Mouse (Mus musculus) embryonic facial prominence, embryonic 10.5 days (tissue): Measurements from ENCODE around the gene Scnm1. TPM values are rescaled to one million over a fixed set of nuclear protein-coding genes. Genes with fewer than 3 reads are reported as not detected.
"Not testable (repeated sequence)": the region's sequence is repeated elsewhere in the genome, so short reads cannot be mapped to it uniquely, and the experiment has no call there.

Experiments used
- DNase-seq: peaks from one replicate; pipeline ENCODE4 v3.0.0-alpha.2; 2017; ENCODE audit warnings: low spot score
- H3K27ac ChIP-seq: fragments of 300-500 bp; sonication (generic); replicated peaks from 2 replicates; pipeline ENCODE4 v1.5.1; 2016; ENCODE audit warnings: mild to moderate bottlenecking
- H3K27me3 ChIP-seq: fragments of 300-500 bp; sonication (generic); replicated peaks from 2 replicates; pipeline ENCODE4 v1.6.1; 2016; ENCODE audit warnings: low read depth, mild to moderate bottlenecking; ENCODE audit not compliant: poor library complexity, severe bottlenecking
- H3K36me3 ChIP-seq: fragments of 300-500 bp; sonication (generic); replicated peaks from 2 replicates; pipeline ENCODE4 v1.6.1; 2016; ENCODE audit warnings: mild to moderate bottlenecking, moderate library complexity
- H3K4me1 ChIP-seq: fragments of 300-500 bp; sonication (generic); 2 replicates; pipeline ENCODE4 v1.6.1; 2016
- H3K4me3 ChIP-seq: fragments of 300-500 bp; sonication (generic); 2 replicates; pipeline ENCODE4 v1.5.1; 2016; ENCODE audit warnings: mild to moderate bottlenecking, moderate library complexity
- H3K9me3 ChIP-seq: fragments of 300-500 bp; sonication (generic); 2 replicates; pipeline ENCODE4 v1.6.1; 2016; ENCODE audit warnings: mild to moderate bottlenecking
- WGBS: fragments of 180-500 bp; shearing (Covaris S2); methylation state at CpG from one replicate; pipeline ENCODE4 v1.1.7; 2016; 5-methylcytosine and 5-hydroxymethylcytosine counted together
- polyA plus RNA-seq: library from polyadenylated mRNA; unstranded; fragments of >200 nt; fragmentation: Nextera tagmentation; extraction: Ambion mirVana; gene quantifications from 2 replicates; pipeline ENCODE4 v1.2.1, GENCODE M21; 2016

The Scnm1 gene
- polyA plus RNA-seq, 1 experiment from 2014 or later = 81.0 TPM

DNA sequence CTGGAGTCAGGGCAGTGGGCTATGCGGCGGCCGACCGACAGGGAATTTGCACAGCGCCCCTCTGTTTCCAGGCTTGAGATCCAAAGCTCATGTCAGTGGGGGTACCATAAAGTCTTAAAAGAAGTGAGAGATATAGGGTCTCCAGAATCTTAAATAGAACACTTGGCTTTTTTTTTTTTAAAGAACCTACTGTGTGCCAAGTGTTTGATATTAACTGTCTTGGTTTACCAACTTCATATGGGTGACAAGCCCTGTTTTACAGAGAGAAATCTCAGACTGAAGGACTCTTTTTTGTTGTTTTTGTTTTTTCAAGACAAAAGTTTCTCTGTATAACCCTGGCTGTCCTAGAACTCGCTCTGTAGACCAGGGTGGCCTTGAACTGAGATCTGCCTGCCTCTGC, 7.0 kb upstream of the Scnm1 start:
- Histone ChIP-seq H3K27me3 (no peaks in the 10 kb centered on the region), H3K4me3 (0 out of 2 replicates have a peak overlapping the region, but pooled peaks have one; percentile 13), H3K27ac (no peak overlapping the region), H3K4me1 (peaks cover 7% of the 10 kb centered on the region; the same call in 1 of the 2 replicates), H3K36me3 (peaks cover 31% of the 10 kb centered on the region), H3K9me3 (no peaks in the 10 kb centered on the region)
- no peak for DNase-seq
- WGBS = 86% methylated on average over 6 of the region's 6 CpGs

DNA sequence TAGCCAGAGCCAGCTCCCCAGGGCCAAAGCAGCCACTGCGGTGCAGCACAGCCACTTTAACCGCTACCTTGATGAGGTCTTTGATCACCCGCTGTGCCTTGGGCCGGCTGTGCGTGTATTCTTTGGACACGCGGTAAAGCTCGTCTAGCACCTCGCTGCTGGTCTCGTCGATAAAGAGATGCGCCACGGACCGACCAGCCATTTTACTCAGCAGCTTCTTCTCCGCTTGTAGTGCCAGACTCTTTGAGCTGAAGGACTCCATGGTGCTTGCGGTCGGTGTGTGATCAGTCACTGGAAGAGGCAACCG, 6.4 kb upstream of the Scnm1 start:
- H3K27me3 ChIP-seq = no peaks in the 10 kb centered on the region
- peaks cover 13% of the 10 kb centered on the region for H3K4me1 ChIP-seq
- no peak for DNase-seq
- peaks cover 31% of the 10 kb centered on the region for H3K36me3 ChIP-seq
- no peaks in the 10 kb centered on the region for H3K9me3 ChIP-seq
- H3K27ac ChIP-seq = no peak overlapping the region
- H3K4me3 ChIP-seq = 0 out of 2 replicates have a peak overlapping the region, but pooled peaks have one; percentile 13
- WGBS = 66% methylated on average over 18 of the region's 18 CpGs

DNA sequence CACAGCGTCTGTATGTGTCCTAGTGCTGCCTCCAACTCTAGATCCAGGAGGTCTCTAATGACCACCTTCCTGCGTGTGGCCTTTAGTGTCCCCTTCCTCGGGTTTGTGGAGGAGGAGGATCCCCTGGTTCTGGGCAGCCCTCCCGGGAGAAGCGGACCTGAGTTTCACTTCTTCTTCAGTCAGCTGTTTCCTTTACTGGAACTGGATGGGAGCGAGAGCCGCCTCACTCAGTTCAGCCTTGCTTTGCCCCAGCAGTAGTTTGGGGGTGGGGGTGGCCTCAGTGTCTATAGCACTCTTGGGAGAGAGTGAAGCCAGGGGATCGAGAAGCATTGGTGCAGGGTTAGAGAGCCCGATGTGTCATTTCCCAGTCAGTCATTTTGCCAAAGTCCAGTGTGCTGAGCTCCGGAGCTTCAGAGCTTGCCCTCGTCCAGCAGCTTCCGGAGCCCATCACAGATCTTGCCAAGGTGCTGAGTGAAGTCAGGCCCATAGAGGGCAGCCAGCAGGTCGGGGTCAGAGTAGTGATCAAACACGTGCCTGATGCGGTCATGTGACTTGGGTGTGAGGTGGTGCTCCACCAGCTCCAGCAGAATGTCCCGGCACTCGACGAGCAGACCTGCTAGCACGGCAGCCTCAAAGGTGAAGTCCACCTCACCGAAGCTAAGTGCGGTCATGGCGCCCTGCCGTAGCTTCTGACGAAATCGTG, 5.9 kb upstream of the Scnm1 start:
- Histone ChIP-seq H3K27me3 (no peaks in the 10 kb centered on the region), H3K36me3 (peaks cover 31% of the 10 kb centered on the region), H3K9me3 (no peaks in the 10 kb centered on the region), H3K4me1 (peaks cover 18% of the 10 kb centered on the region), H3K27ac (no peak overlapping the region), H3K4me3 (no peak overlapping the region)
- WGBS = 72% methylated on average over 25 of the region's 25 CpGs
- DNase-seq = no peak

DNA sequence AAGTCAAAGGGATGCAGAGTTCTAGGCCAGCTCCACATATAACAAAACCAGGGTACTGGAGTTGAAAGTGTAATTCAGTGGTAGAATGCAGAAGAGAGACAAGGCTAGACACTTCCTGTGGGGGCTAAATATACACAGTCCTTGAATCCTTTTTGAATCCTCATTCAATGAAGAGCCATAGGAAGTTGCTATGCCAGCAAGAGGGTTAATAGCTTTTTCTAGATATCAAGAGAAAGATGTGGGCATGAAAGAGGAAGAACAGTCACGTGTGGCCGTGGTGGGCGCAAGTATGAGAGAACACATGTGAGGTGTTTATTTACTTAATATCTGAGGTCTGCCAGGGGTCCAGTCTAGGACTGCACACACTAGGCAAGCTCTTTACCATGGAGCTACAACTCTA, 2.5 kb upstream of the Scnm1 start:
- Histone ChIP-seq H3K27me3 (no peaks in the 10 kb centered on the region), H3K36me3 (peaks cover 41% of the 10 kb centered on the region), H3K4me3 (no peak overlapping the region), H3K27ac (no peak overlapping the region), H3K9me3 (no peaks in the 10 kb centered on the region), H3K4me1 (peaks cover 27% of the 10 kb centered on the region)
- 91% methylated on average over 3 of the region's 3 CpGs for WGBS
- no peak for DNase-seq

DNA sequence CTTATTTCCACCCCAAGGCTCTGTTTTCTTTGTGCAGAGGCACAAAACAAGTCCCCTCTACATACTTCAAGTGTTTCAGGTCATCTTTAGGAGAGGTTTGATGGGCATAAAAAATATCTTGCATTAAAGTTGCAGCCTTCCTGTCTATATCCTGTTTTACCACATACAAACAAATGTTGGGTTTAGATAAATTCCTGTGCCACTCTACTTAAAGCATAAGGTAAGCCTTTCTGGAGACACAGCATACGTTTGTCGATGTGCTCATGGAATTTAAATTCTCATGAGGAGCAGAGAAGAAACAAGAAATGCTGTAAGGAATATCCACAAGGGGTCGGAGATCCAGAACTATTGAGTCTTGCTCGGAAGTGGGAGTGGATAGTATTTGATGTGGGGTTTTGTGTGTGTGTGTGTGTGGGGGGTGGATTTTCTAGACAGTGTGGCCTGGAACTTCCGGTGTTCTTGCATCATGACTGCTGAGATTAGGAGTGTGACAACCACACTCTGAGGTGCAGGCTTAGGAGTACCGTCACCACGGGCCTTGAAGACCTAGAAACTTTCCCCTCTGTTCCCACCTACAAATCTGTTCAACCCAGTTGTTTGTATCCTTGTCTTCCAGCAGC, 1.7 kb upstream of the Scnm1 start:
- Histone ChIP-seq H3K27ac (no peak overlapping the region), H3K4me3 (peak overlapping the region; percentile 50), H3K9me3 (no peaks in the 10 kb centered on the region), H3K27me3 (no peaks in the 10 kb centered on the region), H3K36me3 (peaks cover 37% of the 10 kb centered on the region), H3K4me1 (peaks cover 27% of the 10 kb centered on the region)
- DNase-seq = no peak
- WGBS = 92% methylated on average over 7 of the region's 7 CpGs

DNA sequence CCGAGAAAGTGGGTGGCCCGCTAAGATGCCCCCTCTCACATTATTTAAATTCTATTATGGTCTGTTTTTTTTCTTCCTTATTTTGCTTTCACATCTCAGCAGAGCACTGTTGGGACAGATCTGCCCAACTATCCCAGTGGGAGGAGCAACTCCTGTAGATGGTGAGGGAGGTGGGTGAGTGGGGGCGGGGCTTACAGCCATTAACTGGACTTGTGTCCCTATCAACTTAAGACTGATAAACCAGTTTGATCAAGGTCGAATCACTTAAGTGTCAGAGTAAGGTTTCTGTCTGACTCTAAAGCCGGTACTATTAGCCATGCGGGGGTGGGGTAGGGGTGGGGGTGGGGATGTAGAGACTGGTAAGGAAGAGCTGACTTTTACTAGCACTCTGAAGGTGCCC, 1.2 kb upstream of the Scnm1 start:
- H3K4me1 ChIP-seq = peaks cover 27% of the 10 kb centered on the region
- no peaks in the 10 kb centered on the region for H3K27me3 ChIP-seq
- WGBS = 30% methylated on average over 6 of the region's 6 CpGs
- DNase-seq = no peak
- H3K36me3 ChIP-seq = peaks cover 36% of the 10 kb centered on the region
- H3K27ac ChIP-seq = no peak overlapping the region
- H3K9me3 ChIP-seq = no peaks in the 10 kb centered on the region
- H3K4me3 ChIP-seq = peak overlapping the region; percentile 50

DNA sequence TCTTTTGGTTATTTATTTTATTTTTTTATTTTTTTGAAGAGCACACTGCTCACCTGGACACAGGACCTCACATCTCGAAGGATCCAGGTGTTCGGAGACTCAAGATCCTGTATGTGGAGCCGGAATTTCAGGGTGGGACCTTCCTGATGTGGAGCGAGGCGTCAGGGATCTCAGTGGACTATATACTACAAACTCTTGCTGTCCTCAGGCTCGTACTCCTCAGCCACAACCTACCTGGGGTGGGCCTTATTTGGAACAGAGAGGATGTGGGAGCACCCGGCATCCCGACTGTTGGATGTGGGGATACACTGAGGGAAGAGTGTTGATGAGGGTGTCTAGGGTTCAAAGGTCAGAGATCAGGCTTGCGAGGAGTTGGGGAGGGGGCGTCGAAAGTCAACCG, 322 bp upstream of the Scnm1 start:
- DNase-seq, H3K27me3 ChIP-seq, H3K9me3 ChIP-seq, H3K27ac ChIP-seq: not testable (repeated sequence)
- H3K36me3 ChIP-seq = peaks cover 37% of the 10 kb centered on the region
- H3K4me1 ChIP-seq = peaks cover 27% of the 10 kb centered on the region
- H3K4me3 ChIP-seq = peak overlapping the region; percentile 78
- no CpG with 5 or more reads among the region's 12 CpGs for WGBS

DNA sequence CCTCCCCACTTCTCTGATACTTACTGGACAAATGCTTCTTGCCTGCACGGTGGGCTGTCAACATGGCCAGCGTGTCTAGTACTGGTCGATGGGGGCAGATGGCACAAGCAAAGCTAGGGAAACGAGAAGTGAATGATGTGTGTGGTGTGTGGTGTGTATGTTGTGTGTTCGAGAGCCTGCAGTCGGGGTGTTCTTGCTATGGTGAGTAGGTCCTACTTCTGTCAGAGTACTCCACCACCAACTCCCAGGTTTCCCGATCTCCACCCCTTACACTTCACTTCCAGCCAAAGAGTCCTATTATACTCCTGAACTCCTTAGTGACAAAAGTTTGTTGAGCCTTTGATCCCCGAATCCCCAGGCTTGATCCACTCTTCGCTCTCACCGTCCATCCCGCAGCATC, 635 bp downstream of the Scnm1 start:
- H3K27me3 ChIP-seq = no peaks in the 10 kb centered on the region
- H3K4me1 ChIP-seq = peaks cover 27% of the 10 kb centered on the region
- H3K27ac ChIP-seq = peak overlapping the region; percentile 88
- H3K4me3 ChIP-seq = peak overlapping the region; percentile 78
- 56% methylated on average over 11 of the region's 11 CpGs for WGBS
- H3K9me3 ChIP-seq = no peaks in the 10 kb centered on the region
- H3K36me3 ChIP-seq = peaks cover 46% of the 10 kb centered on the region
- no peak for DNase-seq

DNA sequence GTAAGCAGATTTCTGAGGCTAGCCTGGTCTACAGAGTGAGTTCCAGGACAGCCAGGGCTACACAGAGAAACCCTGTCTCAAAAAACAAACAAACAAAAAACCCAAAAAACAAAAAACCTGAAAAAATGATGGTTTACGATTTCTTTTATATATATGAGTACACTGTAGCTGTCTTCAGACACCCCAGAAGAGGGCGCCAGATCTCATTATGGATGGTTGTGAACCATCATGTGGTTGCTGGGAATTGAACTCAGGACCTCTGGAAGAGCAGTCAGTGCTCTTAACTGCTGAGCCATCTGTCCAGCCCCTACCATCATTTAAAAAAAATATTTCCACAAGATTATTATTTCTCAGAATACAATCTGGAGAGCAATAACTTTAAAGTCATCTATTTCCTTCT, 1.4 kb downstream of the Scnm1 start:
- 86% methylated on average over 2 of the region's 2 CpGs for WGBS
- H3K27me3 ChIP-seq, H3K9me3 ChIP-seq, H3K27ac ChIP-seq, DNase-seq: not testable (repeated sequence)
- Histone ChIP-seq H3K36me3 (peaks cover 48% of the 10 kb centered on the region), H3K4me1 (peaks cover 23% of the 10 kb centered on the region), H3K4me3 (peak overlapping the region; percentile 78)

DNA sequence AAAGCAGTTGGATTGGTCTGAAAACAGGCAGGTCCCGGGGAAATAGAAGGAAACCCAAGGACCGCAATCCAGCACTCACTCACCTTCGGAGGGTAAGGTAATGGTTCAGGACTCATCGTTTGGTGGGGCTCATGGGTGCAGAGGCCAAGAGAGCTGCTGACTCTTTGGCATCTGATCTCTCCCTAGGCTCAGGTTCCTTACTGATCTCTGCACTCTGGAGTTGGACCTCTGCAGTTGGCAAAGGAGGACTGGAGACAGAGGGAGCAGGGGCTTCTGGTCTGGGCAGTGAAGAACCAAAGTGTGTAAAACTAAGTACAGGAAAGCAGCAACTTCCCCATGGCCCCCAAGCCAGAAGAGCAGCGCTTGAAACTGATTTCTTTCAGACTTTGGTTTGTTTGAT, 3.7 kb downstream of the Scnm1 start:
- no peak overlapping the region for H3K27ac ChIP-seq
- H3K4me3 ChIP-seq = no peak overlapping the region
- H3K4me1 ChIP-seq = peaks cover 12% of the 10 kb centered on the region
- no peaks in the 10 kb centered on the region for H3K9me3 ChIP-seq
- no peak for DNase-seq
- peaks cover 48% of the 10 kb centered on the region for H3K36me3 ChIP-seq
- H3K27me3 ChIP-seq = no peaks in the 10 kb centered on the region
- WGBS = 90% methylated on average over 5 of the region's 5 CpGs

DNA sequence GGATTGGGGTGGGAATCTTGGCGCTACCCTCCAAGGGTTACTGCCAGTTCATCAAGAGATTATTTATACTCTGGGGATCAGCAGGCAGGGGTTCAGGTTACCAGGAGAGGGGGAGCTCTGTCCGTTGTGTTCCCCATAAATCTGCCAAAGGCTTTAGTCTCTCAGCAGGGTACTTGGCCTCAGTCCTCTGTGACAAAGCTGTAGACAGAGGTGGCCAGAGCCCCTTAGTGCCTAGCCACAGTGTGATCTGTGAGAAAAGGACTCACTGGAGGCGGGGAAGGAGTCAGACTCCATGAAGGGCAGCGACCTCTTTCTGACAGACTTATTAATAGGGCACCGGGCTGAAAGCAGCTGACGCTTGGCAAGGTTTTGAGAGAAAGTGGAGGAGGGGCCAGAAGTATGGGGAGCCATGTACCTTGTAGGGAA, 4.6 kb downstream of the Scnm1 start:
- H3K27ac ChIP-seq = no peak overlapping the region
- WGBS = 67% methylated on average over 6 of the region's 6 CpGs
- H3K27me3 ChIP-seq = no peaks in the 10 kb centered on the region
- no peaks in the 10 kb centered on the region for H3K9me3 ChIP-seq
- H3K36me3 ChIP-seq = peaks cover 48% of the 10 kb centered on the region
- peaks cover 9% of the 10 kb centered on the region for H3K4me1 ChIP-seq
- no peak for DNase-seq
- no peak overlapping the region for H3K4me3 ChIP-seq

DNA sequence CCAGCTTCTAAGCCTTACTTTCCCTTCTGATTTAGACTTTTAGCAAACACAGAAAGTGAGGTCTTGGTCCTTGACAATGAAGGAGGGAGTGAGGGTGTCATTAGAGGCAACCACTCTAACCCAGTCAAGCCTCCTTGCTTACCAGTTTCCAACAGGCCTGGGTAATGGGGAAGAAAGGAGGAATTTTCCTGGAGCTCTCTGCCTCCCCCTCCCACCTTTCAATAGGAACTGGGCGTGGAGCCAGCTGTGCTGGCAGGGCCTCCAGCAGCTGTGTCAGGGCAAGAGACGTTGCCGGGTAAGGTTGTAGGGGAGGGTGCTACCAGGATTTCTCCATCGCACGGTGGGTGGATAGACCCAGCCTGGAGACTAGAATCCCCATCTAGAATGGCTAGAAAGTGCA, 8.8 kb downstream of the Scnm1 start:
- Histone ChIP-seq H3K36me3 (peaks cover 65% of the 10 kb centered on the region), H3K4me3 (no peak overlapping the region), H3K27ac (no peak overlapping the region), H3K9me3 (no peaks in the 10 kb centered on the region), H3K4me1 (no peaks in the 10 kb centered on the region), H3K27me3 (no peaks in the 10 kb centered on the region)
- 64% methylated on average over 5 of the region's 5 CpGs for WGBS
- no peak for DNase-seq

DNA sequence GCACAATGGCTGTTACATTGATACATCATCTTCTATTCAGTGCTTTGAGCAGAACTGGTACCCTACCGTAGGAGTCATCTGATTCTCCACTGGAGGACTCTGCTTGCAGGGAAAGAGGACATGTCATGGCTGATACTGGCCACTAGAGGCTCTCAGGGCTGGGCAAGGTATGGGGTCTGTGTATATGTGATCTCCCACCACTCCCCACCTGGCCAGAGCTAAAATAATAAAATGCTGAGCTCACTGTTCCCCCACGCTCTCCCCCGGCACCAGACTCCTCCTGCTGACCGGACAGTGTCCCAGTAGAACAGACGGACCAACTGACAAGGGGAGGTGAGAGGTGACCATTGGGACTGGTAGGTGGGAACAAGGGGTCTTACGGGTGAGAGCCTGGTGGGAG, 9.6 kb downstream of the Scnm1 start, which contains the start of gene Tmod4:
Tmod4 (plus strand) TSS at position 231 of the 400 bp plus-strand sequence.
- H3K4me1 ChIP-seq = no peaks in the 10 kb centered on the region
- H3K36me3 ChIP-seq = peaks cover 65% of the 10 kb centered on the region
- DNase-seq = no peak
- H3K27ac ChIP-seq = no peak within 1 kb of the TSS
- H3K27me3 ChIP-seq = no peaks in the 10 kb centered on the region
- 67% methylated on average over 6 of the region's 6 CpGs for WGBS
- no peaks in the 10 kb centered on the region for H3K9me3 ChIP-seq
- H3K4me3 ChIP-seq = no peak within 1 kb of the TSS
